In genomic region chr1:82959870-82960385, GRCm38 (mm10) we compare ENCODE assay signal across 23 mouse cellular contexts. TPM values are rescaled to one million over a fixed set of nuclear protein-coding genes. Genes with fewer than 3 reads are reported as not detected.
"Had no signal": no experiment of that assay in that cellular context is flagged by ENCODE, and none has a peak within 500 bp of the region (broad histone marks: within the 10 kb centered on the region; RNA-seq: fewer than 3 reads in every experiment).

Gene Gm47955, plus strand, starts transcription at chr1:82960286.

- H3K27ac ChIP-seq: left cerebral cortex, adult 2 months; limb, embryonic 10.5 days; liver, embryonic 12.5 days; lung, embryonic 15.5 days; midbrain, embryonic 10.5 days; neural tube, embryonic 12.5 days had no signal

- H3K36me3 ChIP-seq: limb, embryonic 10.5 days; liver, embryonic 12.5 days; lung, embryonic 15.5 days; midbrain, embryonic 10.5 days; neural tube, embryonic 12.5 days had no signal

- H3K4me2 ChIP-seq: liver, embryonic 12.5 days; lung, embryonic 15.5 days; neural tube, embryonic 12.5 days had no signal

- ATAC-seq: liver, embryonic 12.5 days had no signal

- H3K27me3 ChIP-seq: liver, embryonic 12.5 days; lung, embryonic 15.5 days; neural tube, embryonic 12.5 days had no signal

- DNase-seq: kidney, adult 18-20 months; kidney, postnatal 25 days; lung, postnatal 4 days; midbrain, embryonic 14.5 days; right cerebral cortex, postnatal 4 days; spleen, adult 18-20 months; thymus, adult 18-20 months; thymus, postnatal 14 days had no signal

- H3K9ac ChIP-seq: liver, embryonic 12.5 days; lung, embryonic 15.5 days; neural tube, embryonic 12.5 days had no signal

- H3K9me3 ChIP-seq: limb, embryonic 10.5 days; liver, embryonic 12.5 days; lung, embryonic 15.5 days; neural tube, embryonic 12.5 days had no signal

- H3K4me1 ChIP-seq: limb, embryonic 10.5 days; liver, embryonic 12.5 days; lung, embryonic 15.5 days; midbrain, embryonic 10.5 days; neural tube, embryonic 12.5 days had no signal

- H3K4me3 ChIP-seq: left cerebral cortex, adult 2 months; limb, embryonic 10.5 days; liver, embryonic 12.5 days; lung, embryonic 15.5 days; midbrain, embryonic 10.5 days; neural tube, embryonic 12.5 days had no signal

RNA-seq across cellular contexts. Expression of gene Gm47955, which starts in this region (rescaled TPM):
- total RNA-seq: layer of hippocampus, postnatal 25 days; left cerebral cortex, adult 2 months; left cerebral cortex, postnatal 14 days; megakaryocyte, adult 5-6 weeks; monocyte, adult 5-6 weeks; neutrophil, adult 5-6 weeks had no signal
- polyA plus RNA-seq: kidney, embryonic 14.5 days; limb, embryonic 10.5 days; limb, embryonic 14.5 days; liver, embryonic 12.5 days; liver, embryonic 16.5 days; lung, embryonic 15.5 days; midbrain, embryonic 10.5 days; midbrain, embryonic 14.5 days; neural tube, embryonic 12.5 days; stomach, embryonic 14.5 days had no signal
